Mouse (Mus musculus) neural tube, embryonic 14.5 days (tissue): Measurements from ENCODE around the gene Dnaja3. TPM values are rescaled to one million over a fixed set of nuclear protein-coding genes. Genes with fewer than 3 reads are reported as not detected.
"Not testable (repeated sequence)": the region's sequence is repeated elsewhere in the genome, so short reads cannot be mapped to it uniquely, and the experiment has no call there.

Experiments used
- ATAC-seq: fragments of 200-750 bp; cut with Nextera tagmentation; 2 replicates; pipeline ENCODE4 v1.8.0; 2017; ENCODE audit warnings: low read depth, mild to moderate bottlenecking, moderate TSS enrichment, moderate library complexity
- H3K27ac ChIP-seq: fragments of 300-500 bp; sonication (generic); 2 replicates; pipeline ENCODE4 v1.5.1; 2014; ENCODE audit warnings: low read depth, mild to moderate bottlenecking, control low read depth, low read length, moderate library complexity, mixed read lengths
- H3K27me3 ChIP-seq: fragments of 300-500 bp; sonication (generic); 2 replicates; pipeline ENCODE4 v1.6.1; 2014; ENCODE audit warnings: low read length; ENCODE audit not compliant: control insufficient read depth, insufficient read depth
- H3K36me3 ChIP-seq: fragments of 300-500 bp; sonication (generic); 2 replicates; pipeline ENCODE4 v1.6.1; 2014; ENCODE audit warnings: low read length, mixed read lengths; ENCODE audit not compliant: control insufficient read depth, insufficient read depth
- H3K4me1 ChIP-seq: fragments of 300-500 bp; sonication (generic); 2 replicates; pipeline ENCODE4 v1.6.1; 2014; ENCODE audit warnings: low read length; ENCODE audit not compliant: control insufficient read depth, insufficient read depth
- H3K4me2 ChIP-seq: fragments of 300-500 bp; sonication (generic); 2 replicates; pipeline ENCODE4 v1.6.1; 2014; ENCODE audit warnings: mild to moderate bottlenecking, low read depth, low read length, control low read depth
- H3K4me3 ChIP-seq: fragments of 300-500 bp; sonication (generic); 2 replicates; pipeline ENCODE4 v1.5.1; 2014; ENCODE audit warnings: low read depth, low read length, control low read depth, mixed read lengths
- H3K9ac ChIP-seq: fragments of 300-500 bp; sonication (generic); replicated peaks from 2 replicates; pipeline ENCODE4 v1.6.1; 2014; ENCODE audit warnings: low read depth, mild to moderate bottlenecking, control low read depth, low read length, mixed read lengths
- H3K9me3 ChIP-seq: fragments of 300-500 bp; sonication (generic); 2 replicates; pipeline ENCODE4 v1.6.1; 2016; ENCODE audit warnings: low read length; ENCODE audit not compliant: control insufficient read depth
- WGBS: fragments of 180-500 bp; shearing (Covaris S2); extraction: QIAGEN DNeasy Blood & Tissue Kit; methylation state at CpG from one replicate; pipeline ENCODE4 v1.1.7; 2014; 5-methylcytosine and 5-hydroxymethylcytosine counted together
- polyA plus RNA-seq: library from polyadenylated mRNA; unstranded; fragments of >200 nt; fragmentation: Nextera tagmentation; extraction: Ambion mirVana; gene quantifications from 2 replicates; pipeline ENCODE4 v1.2.1, GENCODE M21; 2014

The Dnaja3 gene
- polyA plus RNA-seq, 1 experiment from 2014 or later = 55.0 TPM

DNA sequence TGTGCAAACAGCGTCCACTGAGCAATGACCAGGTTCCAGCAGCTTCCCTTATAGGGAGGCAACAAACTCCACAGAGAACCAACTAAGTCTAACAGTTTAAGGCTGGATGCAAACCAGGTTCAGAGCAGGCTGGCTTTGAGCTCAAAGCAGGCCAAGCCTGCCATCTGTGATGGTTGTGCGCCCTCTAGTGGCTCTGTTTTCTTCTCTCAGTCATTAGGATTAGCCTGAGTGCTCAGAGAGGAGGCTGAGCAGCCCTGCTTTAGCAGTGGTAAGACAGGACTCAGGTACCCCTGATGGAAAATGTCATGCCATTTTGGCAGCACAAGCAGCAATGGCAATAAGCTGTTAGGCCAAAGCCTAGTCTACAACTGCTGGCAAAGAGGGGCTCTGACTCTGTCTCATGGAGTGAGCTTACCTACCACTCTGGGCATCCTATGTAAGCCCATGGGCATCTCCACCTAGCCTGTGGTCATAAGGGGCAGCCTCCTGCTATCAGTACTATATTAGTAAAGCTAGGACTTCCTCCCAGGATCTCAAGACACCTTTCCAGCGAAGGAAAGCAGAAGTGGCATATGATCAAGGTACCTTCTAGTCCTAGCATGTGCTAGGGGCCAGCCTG is 27.5 kb downstream of the Dnaja3 start:
- H3K4me3 ChIP-seq = no peak overlapping the region

DNA sequence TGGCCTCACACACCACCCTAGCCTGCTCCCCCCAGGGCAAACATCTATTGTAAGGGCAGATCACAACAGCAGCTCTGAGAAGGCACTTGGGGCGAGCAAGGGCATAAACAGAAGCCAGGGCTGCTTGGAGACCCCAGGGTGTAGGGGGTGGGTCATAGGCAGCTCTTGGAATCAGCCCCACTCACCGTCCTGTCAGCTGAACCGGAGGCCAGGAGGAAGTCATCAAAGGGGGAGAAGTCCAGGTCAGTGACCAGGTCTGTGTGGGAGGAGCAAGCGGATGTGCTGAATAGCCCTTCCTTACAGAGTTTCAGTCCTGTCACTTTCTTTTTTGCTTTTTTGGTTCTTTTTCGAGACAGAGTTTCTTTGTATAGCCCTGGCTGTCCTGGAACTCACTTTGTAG is 30.5 kb downstream of the Dnaja3 start:
- H3K36me3 ChIP-seq = 0 out of 2 replicates have a peak, but pooled peaks cover 4% of the 10 kb centered on the region
- ATAC-seq = no peak

More for the DNA sequence above, 27.5 kb downstream of the Dnaja3 start:
- H3K36me3 ChIP-seq = peaks cover 7% of the 10 kb centered on the region; the same call in 1 of the 2 replicates
- no peaks in the 10 kb centered on the region for H3K9me3 ChIP-seq
- no peak overlapping the region for H3K9ac ChIP-seq
- H3K27me3 ChIP-seq = no peaks in the 10 kb centered on the region
- WGBS = 29% methylated on average over 3 of the region's 3 CpGs
- H3K4me1 ChIP-seq = no peaks in the 10 kb centered on the region
- H3K27ac ChIP-seq = no peak overlapping the region
- ATAC-seq = peak; percentile 92
- H3K4me2 ChIP-seq = no peak overlapping the region

DNA sequence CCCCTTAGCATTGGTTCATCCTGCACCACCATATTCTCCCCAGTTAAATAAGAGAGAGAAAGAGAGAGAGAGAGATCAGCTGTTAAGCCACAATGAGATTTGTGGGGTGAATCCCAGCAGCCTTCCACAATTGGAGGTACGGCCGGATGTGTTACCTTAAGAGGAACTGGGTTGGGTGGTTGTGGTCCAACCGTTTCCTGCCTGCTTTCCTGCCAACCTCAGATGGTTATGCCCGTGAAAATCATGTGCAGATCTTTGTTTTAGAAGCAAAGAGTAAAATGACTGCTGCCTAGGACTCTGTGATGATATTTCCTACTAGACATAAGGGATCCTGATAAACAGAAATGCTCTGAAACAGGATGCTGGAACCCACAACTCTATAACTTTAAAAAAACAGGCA is 34.3 kb downstream of the Dnaja3 start:
- Histone ChIP-seq H3K4me1 (peaks cover 7% of the 10 kb centered on the region), H3K9me3 (no peaks in the 10 kb centered on the region), H3K36me3 (0 out of 2 replicates have a peak, but pooled peaks cover 8% of the 10 kb centered on the region), H3K4me3 (no peak overlapping the region), H3K4me2 (no peak overlapping the region), H3K27ac (no peak overlapping the region), H3K27me3 (no peaks in the 10 kb centered on the region), H3K9ac (no peak overlapping the region)
- WGBS = 87% methylated on average over 4 of the region's 4 CpGs
- ATAC-seq = no peak

More for the DNA sequence above, 30.5 kb downstream of the Dnaja3 start:
- Histone ChIP-seq H3K9me3 (no peaks in the 10 kb centered on the region), H3K27ac (no peak overlapping the region), H3K4me1 (no peaks in the 10 kb centered on the region), H3K27me3 (no peaks in the 10 kb centered on the region), H3K4me3 (no peak overlapping the region), H3K4me2 (no peak overlapping the region), H3K9ac (no peak overlapping the region)
- WGBS = 76% methylated on average over 5 of the region's 5 CpGs

DNA sequence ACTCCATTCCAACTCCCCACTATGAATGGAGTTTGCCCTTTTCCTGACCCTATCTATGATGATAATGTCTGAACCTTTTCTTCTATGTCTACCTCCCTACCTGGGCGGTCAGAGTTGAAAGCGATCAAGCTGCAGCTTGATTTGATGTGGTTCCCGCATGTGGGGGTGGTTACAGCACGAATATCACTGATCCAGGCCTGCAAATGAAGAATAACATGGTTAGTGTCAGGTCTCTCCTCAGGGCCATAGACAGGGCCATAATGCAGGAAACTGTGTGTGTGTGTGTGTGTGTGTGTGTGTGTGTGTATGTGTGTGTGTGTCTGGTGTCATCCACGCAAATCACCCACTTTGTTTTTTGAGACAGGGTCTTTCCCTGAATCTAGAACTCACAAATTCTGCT is 37.0 kb downstream of the Dnaja3 start:
- H3K4me2 ChIP-seq = no peak overlapping the region
- no peaks in the 10 kb centered on the region for H3K9me3 ChIP-seq
- no peak overlapping the region for H3K9ac ChIP-seq
- peaks cover 11% of the 10 kb centered on the region for H3K4me1 ChIP-seq
- no peak overlapping the region for H3K4me3 ChIP-seq
- ATAC-seq = no peak
- no peak overlapping the region for H3K27ac ChIP-seq
- WGBS = over 99% methylated on average over 5 of the region's 5 CpGs
- H3K27me3 ChIP-seq = no peaks in the 10 kb centered on the region
- H3K36me3 ChIP-seq = 0 out of 2 replicates have a peak, but pooled peaks cover 8% of the 10 kb centered on the region

DNA sequence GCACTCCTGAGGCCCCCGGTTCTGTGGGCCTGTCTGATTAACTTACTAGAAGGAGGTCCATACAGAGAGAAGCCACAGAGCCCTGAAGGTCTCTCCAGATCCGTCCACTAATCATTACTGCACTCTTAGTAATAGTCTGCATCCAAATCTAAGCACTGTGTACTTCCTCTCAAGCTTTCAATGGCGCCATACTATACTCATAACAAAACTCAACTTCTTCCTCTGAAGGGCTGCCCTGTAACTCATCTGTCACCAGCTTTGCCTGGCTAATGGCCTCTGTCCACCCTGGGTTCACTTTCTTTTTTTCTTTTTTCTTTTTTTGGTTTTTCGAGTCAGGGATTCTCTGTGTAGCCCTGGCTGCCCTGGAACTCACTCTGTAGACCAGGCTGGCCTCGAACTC is 38.3 kb downstream of the Dnaja3 start:
- Histone ChIP-seq H3K4me1 (peaks cover 11% of the 10 kb centered on the region), H3K4me2 (no peak overlapping the region), H3K4me3 (no peak overlapping the region), H3K9me3 (no peaks in the 10 kb centered on the region), H3K36me3 (0 out of 2 replicates have a peak, but pooled peaks cover 8% of the 10 kb centered on the region), H3K27me3 (no peaks in the 10 kb centered on the region), H3K27ac (no peak overlapping the region), H3K9ac (no peak overlapping the region)
- ATAC-seq = no peak
- 88% methylated on average over 5 of the region's 5 CpGs for WGBS

DNA sequence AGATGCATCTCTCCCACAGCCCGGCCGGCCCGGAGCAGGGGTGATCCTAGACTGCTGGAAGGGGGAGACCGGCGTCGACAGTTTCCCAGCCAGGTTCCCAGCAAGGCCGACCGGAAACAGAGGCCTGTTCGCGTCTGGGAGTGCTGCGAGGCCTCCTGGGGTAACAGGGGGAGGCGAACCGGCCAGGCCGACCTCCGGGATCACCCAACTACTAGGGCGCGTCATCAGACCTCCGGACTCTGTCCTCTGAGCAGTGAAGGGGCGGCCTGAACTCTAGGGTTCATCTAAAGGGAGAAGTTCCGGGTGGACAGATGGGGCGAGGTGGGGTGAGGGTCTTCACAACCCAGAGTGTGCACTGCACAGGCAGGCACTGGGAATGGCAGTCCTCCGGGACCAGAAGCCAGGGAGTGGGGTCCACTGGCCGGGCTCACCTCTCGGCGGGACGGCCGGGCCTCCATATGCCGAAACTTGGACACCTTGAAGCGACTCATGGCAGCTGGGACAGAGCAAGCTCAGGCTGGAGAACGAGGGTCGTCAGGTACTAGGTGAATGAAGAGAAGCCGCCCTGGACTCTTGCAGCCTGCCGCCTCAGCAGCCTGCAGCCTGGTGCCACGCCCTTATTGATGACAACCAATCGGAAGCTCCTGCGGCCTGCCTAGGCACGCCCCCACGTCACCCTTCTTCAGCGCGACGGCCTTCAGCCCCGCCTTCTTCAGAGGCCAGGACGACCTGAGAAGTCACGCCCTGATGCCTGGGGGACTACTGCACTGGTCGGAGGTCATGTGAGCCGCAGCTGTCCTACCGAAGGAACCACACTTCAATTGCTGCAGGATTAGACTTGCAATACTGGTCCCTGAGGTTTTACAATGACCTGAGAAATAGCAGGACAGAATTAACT is 39.6 kb downstream of the Dnaja3 start, which contains the start of gene Coro7:
Gene Coro7 (minus strand): TSS at position 657 of the 898 bp plus-strand sequence.
- Histone ChIP-seq H3K9me3 (no peaks in the 10 kb centered on the region), H3K4me3 (peak within 1 kb of the TSS; percentile 66), H3K4me2 (peak within 1 kb of the TSS; percentile 94), H3K27me3 (no peaks in the 10 kb centered on the region), H3K27ac (0 out of 2 replicates have a peak within 1 kb of the TSS, but pooled peaks have one; percentile 66), H3K36me3 (0 out of 2 replicates have a peak, but pooled peaks cover 8% of the 10 kb centered on the region), H3K9ac (peak within 1 kb of the TSS; percentile 71), H3K4me1 (peaks cover 11% of the 10 kb centered on the region)
- peak; percentile 92 for ATAC-seq
- WGBS = under 1% methylated on average over 47 of the region's 47 CpGs

DNA sequence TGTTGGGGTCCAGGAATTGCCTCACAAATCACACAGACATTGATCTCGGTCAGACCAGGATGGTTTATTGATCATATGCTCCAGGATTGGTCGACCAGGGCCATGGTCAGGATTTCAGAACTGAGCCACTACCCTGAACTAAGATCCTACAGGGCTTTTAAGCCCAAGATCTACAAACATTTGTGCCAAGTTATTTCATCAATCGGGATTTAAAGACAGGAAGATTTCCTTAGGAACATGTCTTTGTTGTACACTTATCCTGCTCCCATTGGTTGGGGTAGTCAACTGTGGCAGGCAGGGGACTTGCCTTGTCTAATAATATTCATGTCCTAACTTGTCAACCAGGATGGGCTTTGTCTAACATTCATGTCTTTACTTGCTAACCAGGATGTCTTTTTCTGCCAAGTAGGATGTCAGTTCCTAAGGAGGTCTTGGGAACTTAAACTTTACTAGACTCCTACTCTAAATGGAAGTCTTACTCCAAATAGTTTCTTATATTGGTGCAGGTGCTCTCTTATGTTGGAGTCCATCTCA is 41.2 kb downstream of the Dnaja3 start:
- not testable (repeated sequence) for H3K36me3 ChIP-seq, H3K27ac ChIP-seq, H3K27me3 ChIP-seq, H3K9ac ChIP-seq, H3K9me3 ChIP-seq, H3K4me2 ChIP-seq, H3K4me3 ChIP-seq, ATAC-seq
- peaks cover 21% of the 10 kb centered on the region for H3K4me1 ChIP-seq
- 84% methylated on average over 3 of the region's 3 CpGs for WGBS

DNA sequence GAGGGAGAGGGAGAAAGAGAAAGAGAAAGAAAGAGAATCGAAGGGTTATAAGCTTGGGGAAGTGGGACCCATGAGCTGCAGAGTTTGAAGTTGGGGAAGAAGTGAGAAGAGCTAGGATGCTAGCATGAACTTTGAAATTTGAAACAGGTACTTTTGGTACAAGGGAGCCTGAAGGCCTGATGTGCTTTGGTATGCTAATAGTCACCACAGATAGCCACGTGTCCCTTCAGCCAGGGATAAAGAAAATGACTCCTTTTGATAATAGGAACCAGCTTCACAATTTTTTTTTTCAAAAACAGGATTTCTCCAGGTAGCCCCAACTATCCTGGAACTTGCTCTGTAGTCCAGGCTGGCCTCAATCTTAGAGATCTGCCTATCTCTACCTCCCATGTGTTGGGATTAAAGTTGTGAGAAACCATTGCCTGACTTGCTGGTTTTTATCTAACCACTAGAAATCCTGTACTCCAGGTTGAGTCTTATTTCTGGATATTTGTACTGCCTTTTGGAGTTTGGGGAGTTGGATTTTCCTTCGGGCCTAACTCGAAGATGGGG is 42.9 kb downstream of the Dnaja3 start:
- no peak for ATAC-seq
- H3K9ac ChIP-seq = no peak overlapping the region
- peak overlapping the region; percentile 56; the same call in 1 of the 2 replicates for H3K4me2 ChIP-seq
- WGBS = 70% methylated on average over 4 of the region's 4 CpGs
- H3K4me1 ChIP-seq = peaks cover 21% of the 10 kb centered on the region
- no peak overlapping the region for H3K27ac ChIP-seq
- H3K9me3 ChIP-seq = no peaks in the 10 kb centered on the region
- peaks cover 8% of the 10 kb centered on the region for H3K36me3 ChIP-seq
- no peak overlapping the region for H3K4me3 ChIP-seq
- no peaks in the 10 kb centered on the region for H3K27me3 ChIP-seq
